Mouse (Mus musculus) gastrocnemius, postnatal 4 days (tissue): ENCODE data around the gene Frmd8. TPM values are rescaled to one million over a fixed set of nuclear protein-coding genes. Genes with fewer than 3 reads are reported as not detected.
A peak's percentile ranks its signal among the peaks of the same experiment; 100 is the strongest.

Experiments
- DNase-seq, 2 experiments: peaks; one replicate each; pipeline ENCODE4 v3.0.0; 2021 to 2022; ENCODE audit warnings: low spot score in 2 of 2, mixed read lengths in 2 of 2
- total RNA-seq, 2 experiments: library from RNA; stranded (reverse); gene quantifications; 2 replicates each; pipeline ENCODE4 v1.2.3; 2021

Frmd8 gene
- total RNA-seq, 2 experiments from 2014 or later, result 16.2 to 16.7 TPM

GRCm38 (mm10) chr19:5851481-5851971, 23.5 kb downstream of the Frmd8 start:
- DNase-seq, result no peak

GRCm38 (mm10) chr19:5850860-5851259, 24.2 kb downstream of the Frmd8 start:
- no peak for DNase-seq

- peak; percentile 93 to 94 for DNase-seq
Measured at GRCm38 (mm10) chr19:5849843-5850527, 25.1 kb downstream of the Frmd8 start.

GRCm38 (mm10) chr19:5848826-5849672, 26.0 kb downstream of the Frmd8 start:
- DNase-seq, result no peak

- DNase-seq, result no peak
Measured at GRCm38 (mm10) chr19:5848032-5848825, 26.8 kb downstream of the Frmd8 start.

- DNase-seq, result no peak
Measured at GRCm38 (mm10) chr19:5847306-5847796, 27.7 kb downstream of the Frmd8 start.

- peak; percentile 57 to 82 for DNase-seq
Measured at GRCm38 (mm10) chr19:5846557-5847305, 28.3 kb downstream of the Frmd8 start.

- peak in 1 of 2 experiments; percentile 53 for DNase-seq
Measured at GRCm38 (mm10) chr19:5846154-5846553, 28.9 kb downstream of the Frmd8 start.

GRCm38 (mm10) chr19:5845319-5846135, 29.5 kb downstream of the Frmd8 start:
- DNase-seq, result peak; percentile 94 to 97

- no peak for DNase-seq
Measured at GRCm38 (mm10) chr19:5844831-5845318, 30.2 kb downstream of the Frmd8 start.

GRCm38 (mm10) chr19:5843781-5844691, 31.0 kb downstream of the Frmd8 start:
- DNase-seq, result no peak

GRCm38 (mm10) chr19:5842785-5843730, 32.0 kb downstream of the Frmd8 start:
- no peak for DNase-seq

- no peak for DNase-seq
Measured at GRCm38 (mm10) chr19:5841999-5842784, 32.9 kb downstream of the Frmd8 start.

- no peak for DNase-seq
Measured at GRCm38 (mm10) chr19:5841389-5841946, 33.6 kb downstream of the Frmd8 start.

- DNase-seq, result no peak
Measured at GRCm38 (mm10) chr19:5840890-5841388, 34.1 kb downstream of the Frmd8 start.
